Mouse (Mus musculus) gastrocnemius, postnatal 14 days (tissue): ENCODE data around the gene Tmem209. TPM values are rescaled to one million over a fixed set of nuclear protein-coding genes. Genes with fewer than 3 reads are reported as not detected.

Experiments used
- DNase-seq: peaks from one replicate; pipeline ENCODE4 v3.0.0; 2021; ENCODE audit warnings: mixed read lengths
- intact Hi-C: fragments of 180-260 bp; cut with DNase I; formaldehyde crosslinking; loops from one replicate; pipeline ENCODE4 v1.15.1; 2025; ENCODE audit warnings: low total_unique reads
- long read RNA-seq, 2 experiments: library from polyadenylated mRNA; stranded (forward); transcript quantifications; one replicate each; pipeline ENCODE4 v2.0.0; 2021
- total RNA-seq, 2 experiments: library from RNA; stranded (reverse); gene quantifications; 2 replicates each; pipeline ENCODE4 v1.2.3; 2021

Gene Tmem209
- 1 to 10 TPM; 7.9 to 8.3 TPM for total RNA-seq
- long read RNA-seq, experiment 1, partial matches to known transcripts, result 2 of 4 reads
- long read RNA-seq, experiment 1, other reads (novel, unspliced or antisense), result 0 of 4 reads
- long read RNA-seq, experiment 2, transcript Tmem209-204 (15 exons, 3,485 nt), result major isoform, 11 of 16 reads
- long read RNA-seq, experiment 2, partial matches to known transcripts, result 2 of 16 reads
- long read RNA-seq, experiment 2, other reads (novel, unspliced or antisense), result 3 of 16 reads

- intact Hi-C loops, result no loop called here
- DNase-seq, result peak; percentile 100
Measured at GRCm38 (mm10) chr6:30509265-30510239, at the start of gene Tmem209, which contains the start of gene Ssmem1. TSS of gene Tmem209 (minus strand) at chr6:30509783. TSS of gene Ssmem1 (plus strand) at chr6:30509849.

- intact Hi-C loops, result no loop called here
Measured at GRCm38 (mm10) chr6:30556080-30556479, 46.5 kb upstream of the Tmem209 start.

GRCm38 (mm10) chr6:30554621-30555170 lies 45.1 kb upstream of the Tmem209 start:
- no peak for DNase-seq
- intact Hi-C loops, result no loop called here

More at GRCm38 (mm10) chr6:30556080-30556479, 46.5 kb upstream of the Tmem209 start:
- peak; percentile 55 for DNase-seq

- intact Hi-C loops, result no loop called here
- DNase-seq, result no peak
Measured at GRCm38 (mm10) chr6:30554092-30554491, 44.5 kb upstream of the Tmem209 start.

- intact Hi-C loops, result no loop called here
- no peak for DNase-seq
Measured at GRCm38 (mm10) chr6:30553381-30554010, 43.9 kb upstream of the Tmem209 start.

- no peak for DNase-seq
- intact Hi-C loops, result no loop called here
Measured at GRCm38 (mm10) chr6:30552628-30553027, 43.0 kb upstream of the Tmem209 start.

- intact Hi-C loops, result no loop called here
- DNase-seq, result no peak
Measured at GRCm38 (mm10) chr6:30551644-30552580, 42.3 kb upstream of the Tmem209 start.

GRCm38 (mm10) chr6:30551193-30551515 lies 41.6 kb upstream of the Tmem209 start:
- intact Hi-C loops, result no loop called here
- no peak for DNase-seq

GRCm38 (mm10) chr6:30550496-30551192 lies 41.1 kb upstream of the Tmem209 start:
- intact Hi-C loops, result no loop called here
- no peak for DNase-seq

- intact Hi-C loops, result no loop called here
- no peak for DNase-seq
Measured at GRCm38 (mm10) chr6:30549231-30549761, 39.7 kb upstream of the Tmem209 start.

GRCm38 (mm10) chr6:30547656-30548306 lies 38.2 kb upstream of the Tmem209 start:
- intact Hi-C loops, result no loop called here
- peak; percentile 63 for DNase-seq

- intact Hi-C loops, result no loop called here
- no peak for DNase-seq
Measured at GRCm38 (mm10) chr6:30547274-30547645, 37.7 kb upstream of the Tmem209 start.

- intact Hi-C loops, result no loop called here
- DNase-seq, result no peak
Measured at GRCm38 (mm10) chr6:30546571-30547273, 37.1 kb upstream of the Tmem209 start.

- intact Hi-C loops, result no loop called here
- no peak for DNase-seq
Measured at GRCm38 (mm10) chr6:30545689-30546088, 36.1 kb upstream of the Tmem209 start.

- intact Hi-C loops, result no loop called here
- DNase-seq, result no peak
Measured at GRCm38 (mm10) chr6:30543851-30544250, 34.3 kb upstream of the Tmem209 start.

GRCm38 (mm10) chr6:30543077-30543476 lies 33.5 kb upstream of the Tmem209 start:
- intact Hi-C loops, result no loop called here
- DNase-seq, result no peak

GRCm38 (mm10) chr6:30542277-30542676 lies 32.7 kb upstream of the Tmem209 start:
- no peak for DNase-seq
- intact Hi-C loops, result no loop called here
